Mouse (Mus musculus) lung, adult 2 months (tissue): ENCODE data around the gene Trappc6a.

Experiments
- CTCF ChIP-seq: fragments of 200-500 bp; IDR thresholded peaks from 2 replicates; pipeline ENCODE4 v1.5.1; 2011; ENCODE audit warnings: mild to moderate bottlenecking, low read length, control low read depth; ENCODE audit not compliant: insufficient read depth
- POLR2A ChIP-seq: fragments of 200-500 bp; IDR thresholded peaks from 2 replicates; pipeline ENCODE4 v1.6.1; 2011; ENCODE audit warnings: low read depth, mild to moderate bottlenecking, control low read depth, low read length, borderline replicate concordance; ENCODE audit errors: extremely low read depth

DNA sequence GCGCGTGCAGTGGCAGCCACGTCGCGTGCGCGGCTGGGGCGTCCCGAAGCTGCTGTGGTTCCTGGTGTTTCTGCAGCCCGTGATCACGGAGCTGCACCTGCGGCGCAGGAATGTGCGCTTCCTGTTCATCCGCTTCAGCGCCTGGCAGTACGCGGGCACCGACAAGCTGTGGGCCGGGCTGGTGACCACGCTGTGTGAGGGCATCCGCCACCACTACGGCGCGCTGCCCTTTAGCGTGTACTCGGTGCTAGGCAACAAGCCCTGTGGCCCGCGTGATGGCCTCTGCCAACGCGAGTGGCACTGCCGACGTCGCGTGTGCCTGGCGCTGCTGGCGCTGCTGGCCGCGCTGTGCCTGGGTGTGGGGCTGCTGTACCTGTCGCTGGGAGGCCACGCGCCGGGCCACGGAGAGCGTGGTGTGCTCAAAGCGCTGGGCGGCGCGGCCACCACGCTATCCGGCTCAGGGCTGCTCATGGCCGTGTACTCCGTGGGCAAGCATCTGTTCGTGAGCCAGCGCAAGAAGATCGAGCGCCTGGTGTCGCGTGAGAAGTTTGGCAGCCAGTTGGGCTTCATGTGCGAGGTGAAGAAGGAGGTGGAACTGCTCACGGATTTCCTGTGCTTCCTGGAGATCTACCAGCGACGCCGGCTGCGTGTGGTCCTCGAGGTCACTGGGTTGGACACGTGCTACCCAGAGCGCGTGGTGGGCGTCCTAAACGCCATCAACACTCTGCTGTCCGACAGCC is 15.0 kb downstream of the Trappc6a start:
- TF ChIP-seq CTCF (no peak), POLR2A (no peak)
